In genomic region chr3:103587136-103587535, GRCm38 (mm10) we compare ENCODE assay signal across 18 mouse cellular contexts. TPM values are rescaled to one million over a fixed set of nuclear protein-coding genes. Genes with fewer than 3 reads are reported as not detected.
"Had no signal": no experiment of that assay in that cellular context is flagged by ENCODE, and none has a peak within 500 bp of the region (broad histone marks: within the 10 kb centered on the region; RNA-seq: fewer than 3 reads in every experiment).

No protein-coding gene starts in this region.

- H3K36me3 ChIP-seq: limb, embryonic 15.5 days; liver, embryonic 12.5 days; midbrain, embryonic 10.5 days; neural tube, embryonic 15.5 days had no signal

- H3K4me3 ChIP-seq: limb, embryonic 15.5 days; liver, embryonic 12.5 days; midbrain, embryonic 10.5 days; myocyte; neural tube, embryonic 15.5 days had no signal

- DNase-seq: kidney, adult 8-10 months; kidney, postnatal 25 days; lung, embryonic 14.5 days; lung, postnatal 10 days; lung, postnatal 4 days; midbrain, embryonic 14.5 days; right cerebral cortex, postnatal 25 days; thymus, adult 18-20 months; thymus, postnatal 14 days had no signal

- ATAC-seq: inflammation-experienced regulatory T-cells, adult 6 months; intestine, postnatal 0 days; liver, embryonic 12.5 days had no signal

- H3K9me3 ChIP-seq: limb, embryonic 15.5 days; liver, embryonic 12.5 days; midbrain, embryonic 10.5 days; neural tube, embryonic 15.5 days had no signal

- H3K9ac ChIP-seq: limb, embryonic 15.5 days; liver, embryonic 12.5 days; lung, embryonic 14.5 days; neural tube, embryonic 15.5 days had no signal

- H3K4me2 ChIP-seq: limb, embryonic 15.5 days; liver, embryonic 12.5 days; lung, embryonic 14.5 days; neural tube, embryonic 15.5 days had no signal

- H3K27ac ChIP-seq: limb, embryonic 15.5 days; liver, embryonic 12.5 days; midbrain, embryonic 10.5 days; neural tube, embryonic 15.5 days had no signal

- H3K4me1 ChIP-seq: limb, embryonic 15.5 days; liver, embryonic 12.5 days; midbrain, embryonic 10.5 days had no signal

- H3K27me3 ChIP-seq: liver, embryonic 12.5 days had no signal

RNA-seq across cellular contexts. Expression of gene Syt6, which starts 12.1 kb away (rescaled TPM):
- total RNA-seq: megakaryocyte, adult 5-6 weeks had no signal
- polyA plus RNA-seq: inflammation-experienced regulatory T-cells, adult 6 months; liver, embryonic 16.5 days had no signal

RNA-seq across cellular contexts. Expression of gene Atg4a-ps, which starts 58.7 kb away (rescaled TPM):
- polyA plus RNA-seq: midbrain, embryonic 14.5 days had no signal
